Mouse (Mus musculus) erythroblast, embryonic 14.5 days (primary cell): ENCODE measurements around the gene Cutc.

Experiments
- GATA1 ChIP-seq: IDR thresholded peaks from 2 replicates; pipeline ENCODE4 v1.6.1; 2012; ENCODE audit warnings: low read length, inconsistent platforms, mixed read lengths
- TAL1 ChIP-seq: IDR thresholded peaks from 3 replicates; pipeline ENCODE4 v1.6.1; 2012; ENCODE audit warnings: low read length, inconsistent platforms, mixed read lengths

DNA sequence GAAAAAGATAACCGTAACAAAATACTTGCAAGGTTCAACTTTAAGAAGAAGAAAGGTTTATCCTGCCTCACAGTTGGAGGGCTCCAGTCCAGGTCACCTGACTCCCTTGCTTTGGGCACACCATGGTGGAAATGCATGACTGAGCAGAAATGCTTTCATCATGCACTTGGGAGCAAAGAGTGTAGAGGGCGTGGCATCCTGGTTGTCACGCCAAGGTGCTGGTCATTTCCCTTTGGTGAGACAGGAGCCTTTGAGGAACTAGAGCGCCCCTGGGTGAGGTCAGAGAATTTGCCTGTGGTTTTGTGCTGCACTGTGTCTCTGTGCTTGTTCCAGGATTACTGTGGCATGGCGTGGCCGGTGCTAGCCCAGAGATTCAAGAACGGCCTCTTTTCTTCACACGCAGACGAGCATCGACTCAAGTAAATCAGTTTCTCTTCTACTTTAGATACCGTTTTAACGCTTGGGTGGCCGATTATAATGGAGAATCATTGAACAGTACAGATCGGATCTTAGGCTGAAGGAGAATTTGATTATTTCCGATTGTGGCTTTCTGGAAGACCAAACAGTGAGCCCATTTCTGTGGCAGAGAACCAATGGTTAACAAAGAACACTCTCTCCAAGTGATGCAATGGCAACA is 26.2 kb upstream of the Cutc start:
- no peak for TF ChIP-seq TAL1
- TF ChIP-seq GATA1: no peak
